ENCODE assay signal across 18 mouse cellular contexts in genomic region chr12:17054691-17055090, GRCm38 (mm10). TPM values are rescaled to one million over a fixed set of nuclear protein-coding genes. Genes with fewer than 3 reads are reported as not detected.
DNase-seq lines count a peak whose midpoint lies in the region; ATAC-seq and TF ChIP-seq lines count a peak whose summit lies in the region.
"Had no signal": no experiment of that assay in that cellular context is flagged by ENCODE, and none has a peak within 500 bp of the region (broad histone marks: within the 10 kb centered on the region; RNA-seq: fewer than 3 reads in every experiment).

No protein-coding gene starts in this region.

- no peaks in the 10 kb centered on the region for H3K27me3 ChIP-seq in heart, postnatal 0 days (ENCODE audit: control insufficient read depth, insufficient read depth, low read length)
- H3K27me3 ChIP-seq in midbrain, postnatal 0 days (ENCODE audit: insufficient read depth, low read length) = no peaks in the 10 kb centered on the region
- H3K27me3 ChIP-seq in midbrain, embryonic 13.5 days = no peaks in the 10 kb centered on the region
- H3K27me3 ChIP-seq in small intestine, adult 2 months (ENCODE audit: control insufficient read depth, insufficient read depth, low read length) = no peaks in the 10 kb centered on the region
- H3K27me3 ChIP-seq: heart, embryonic 13.5 days; hindbrain, embryonic 15.5 days; liver, embryonic 13.5 days had no signal

- TF ChIP-seq CTCF in heart, postnatal 0 days (IDR thresholded peaks at IDR 0.05; ENCODE audit: low read depth) = peak; percentile 15; the same call in 1 of the 2 replicates
- TF ChIP-seq CTCF in midbrain, postnatal 0 days (IDR thresholded peaks at IDR 0.05) = peak; percentile 54
- TF ChIP-seq CTCF in small intestine, adult 2 months (IDR thresholded peaks at IDR 0.05; ENCODE audit: extremely low read depth, insufficient read length, insufficient replicate concordance, low read depth, low read length) = peak; percentile 49; the same call in 1 of the 2 replicates

- intact Hi-C loops in heart, postnatal 25 days (cut with DNase I) = no loop called here

- TF ChIP-seq POLR2A in small intestine, adult 2 months (IDR thresholded peaks at IDR 0.05; ENCODE audit: low read depth, low read length) = no peak

- H3K4me1 ChIP-seq in heart, postnatal 0 days (ENCODE audit: control insufficient read depth, insufficient read depth) = no peaks in the 10 kb centered on the region
- no peaks in the 10 kb centered on the region for H3K4me1 ChIP-seq in midbrain, postnatal 0 days (ENCODE audit: insufficient read depth, low read length)
- H3K4me1 ChIP-seq in midbrain, embryonic 13.5 days (replicated peaks) = peaks cover 11% of the 10 kb centered on the region
- no peaks in the 10 kb centered on the region for H3K4me1 ChIP-seq in small intestine, adult 2 months (ENCODE audit: control insufficient read depth, insufficient read depth, insufficient read length, low read length)
- H3K4me1 ChIP-seq: embryonic facial prominence, embryonic 10.5 days; liver, embryonic 13.5 days had no signal

- no peak for TF ChIP-seq EP300 in heart, postnatal 0 days (IDR thresholded peaks at IDR 0.05; ENCODE audit: low read depth)

- no peak for ATAC-seq in heart, postnatal 0 days (ENCODE audit: insufficient read depth, low read depth)
- ATAC-seq in midbrain, postnatal 0 days (ENCODE audit: low FRiP score) = no peak
- ATAC-seq in midbrain, embryonic 13.5 days = no peak

- H3K9me3 ChIP-seq in heart, postnatal 0 days (replicated peaks; ENCODE audit: control insufficient read depth, low read length) = no peaks in the 10 kb centered on the region
- H3K9me3 ChIP-seq in midbrain, postnatal 0 days (ENCODE audit: low read length) = no peaks in the 10 kb centered on the region
- no peaks in the 10 kb centered on the region for H3K9me3 ChIP-seq in midbrain, embryonic 13.5 days
- H3K9me3 ChIP-seq: embryonic facial prominence, embryonic 10.5 days; heart, embryonic 13.5 days; hindbrain, embryonic 15.5 days; liver, embryonic 13.5 days had no signal

- H3K9ac ChIP-seq in heart, postnatal 0 days (replicated peaks; ENCODE audit: low read depth, low read length) = no peak overlapping the region
- no peak overlapping the region for H3K9ac ChIP-seq in midbrain, postnatal 0 days (replicated peaks; ENCODE audit: low read length, poor library complexity, severe bottlenecking)
- no peak overlapping the region for H3K9ac ChIP-seq in midbrain, embryonic 13.5 days (replicated peaks)
- H3K9ac ChIP-seq: heart, embryonic 13.5 days; hindbrain, embryonic 15.5 days; liver, embryonic 13.5 days had no signal

- no peaks in the 10 kb centered on the region for H3K36me3 ChIP-seq in heart, postnatal 0 days (replicated peaks; ENCODE audit: control insufficient read depth, insufficient read depth, low read length)
- H3K36me3 ChIP-seq in midbrain, postnatal 0 days (ENCODE audit: insufficient read depth, low read length) = no peaks in the 10 kb centered on the region
- no peaks in the 10 kb centered on the region for H3K36me3 ChIP-seq in midbrain, embryonic 13.5 days
- H3K36me3 ChIP-seq in small intestine, adult 2 months (ENCODE audit: control insufficient read depth, insufficient read depth, low read length) = no peaks in the 10 kb centered on the region
- H3K36me3 ChIP-seq: embryonic facial prominence, embryonic 10.5 days; heart, embryonic 13.5 days; hindbrain, embryonic 15.5 days; liver, embryonic 13.5 days had no signal

- no peak overlapping the region for H3K27ac ChIP-seq in heart, postnatal 0 days (ENCODE audit: low read depth)
- no peak overlapping the region for H3K27ac ChIP-seq in midbrain, postnatal 0 days (ENCODE audit: low read depth, low read length)
- no peak overlapping the region for H3K27ac ChIP-seq in midbrain, embryonic 13.5 days
- H3K27ac ChIP-seq in small intestine, adult 2 months (ENCODE audit: insufficient read depth, low read depth, low read length) = no peak overlapping the region
- H3K27ac ChIP-seq: embryonic facial prominence, embryonic 10.5 days; heart, embryonic 13.5 days; hindbrain, embryonic 15.5 days; liver, embryonic 13.5 days had no signal

- no peak overlapping the region for H3K4me3 ChIP-seq in heart, postnatal 0 days (ENCODE audit: low read depth, low read length)
- no peak overlapping the region for H3K4me3 ChIP-seq in midbrain, postnatal 0 days (ENCODE audit: low read depth, low read length)
- no peak overlapping the region for H3K4me3 ChIP-seq in midbrain, embryonic 13.5 days (replicated peaks)
- H3K4me3 ChIP-seq in small intestine, adult 2 months (ENCODE audit: low read depth, low read length) = no peak overlapping the region
- H3K4me3 ChIP-seq: embryonic facial prominence, embryonic 10.5 days; heart, embryonic 13.5 days; hindbrain, embryonic 15.5 days; liver, embryonic 13.5 days; myocyte had no signal

- DNase-seq in heart, postnatal 0 days (ENCODE audit: low spot score) = no peak
- DNase-seq in heart, postnatal 25 days (ENCODE audit: low spot score) = no peak
- no peak for DNase-seq in midbrain, postnatal 0 days (ENCODE audit: low spot score)
- DNase-seq in MEL-GATA-1-ER (ENCODE audit: extremely low read depth, low read depth) = peak; percentile 10
- DNase-seq in urinary bladder, postnatal 4 days (ENCODE audit: low spot score in 2 of 2) = no peak
- no peak for DNase-seq in cerebellum, postnatal 4 days (ENCODE audit: low spot score in 2 of 2)
- DNase-seq: adrenal gland, postnatal 10 days; cerebellum, adult 11 months; kidney, postnatal 25 days; liver, embryonic 13.5 days had no signal

- H3K4me2 ChIP-seq in heart, postnatal 0 days (ENCODE audit: low read depth, low read length) = no peak overlapping the region
- H3K4me2 ChIP-seq in midbrain, postnatal 0 days (ENCODE audit: low read depth, low read length, poor library complexity, severe bottlenecking) = no peak overlapping the region
- no peak overlapping the region for H3K4me2 ChIP-seq in midbrain, embryonic 13.5 days (replicated peaks)
- H3K4me2 ChIP-seq: heart, embryonic 13.5 days; hindbrain, embryonic 15.5 days; liver, embryonic 13.5 days had no signal

- 49% methylated on average over 4 of the region's 4 CpGs for WGBS in heart, postnatal 0 days
- 56% methylated on average over 4 of the region's 4 CpGs for WGBS in midbrain, postnatal 0 days
- 53% methylated on average over 4 of the region's 4 CpGs for WGBS in midbrain, embryonic 13.5 days
- 52% methylated on average over 4 of the region's 4 CpGs for WGBS in small intestine, adult 2 months

RNA-seq across cellular contexts. Expression of gene 2410004P03Rik, which starts 43.2 kb away (rescaled TPM):
- not detected in 2 replicates for total RNA-seq in heart, postnatal 0 days (2014; rRNA removed; ENCODE audit: low replicate concordance)
- 0.20 and 0.38 TPM in 2 replicates for polyA plus RNA-seq in heart, postnatal 0 days (2015; fragmentation: Nextera tagmentation; extraction: Ambion mirVana)
- under 1 TPM; 0.18 to 0.25 TPM for total RNA-seq in heart, postnatal 25 days (2021)
- total RNA-seq in midbrain, postnatal 0 days (2014; rRNA removed) = 7.3 and 10.1 TPM in 2 replicates
- polyA plus RNA-seq in midbrain, postnatal 0 days (2015; fragmentation: Nextera tagmentation; extraction: Ambion mirVana) = 7.1 and 10.6 TPM in 2 replicates
- polyA plus RNA-seq in midbrain, embryonic 13.5 days (2015; fragmentation: Nextera tagmentation; extraction: Ambion mirVana) = 0.82 and 1.5 TPM in 2 replicates
- polyA plus RNA-seq in small intestine, adult 2 months (2012; rRNA removed) = 0.05 and 0.06 TPM in 2 replicates
- total RNA-seq: gastrocnemius, adult 8-10 months; megakaryocyte-erythroid progenitor cell, adult 5-6 weeks had no signal
- polyA plus RNA-seq: heart, embryonic 13.5 days had no signal

RNA-seq across cellular contexts. Expression of gene Pqlc3, which starts 54.5 kb away (rescaled TPM):
- total RNA-seq in heart, postnatal 0 days (2014; rRNA removed; ENCODE audit: low replicate concordance) = 2.2 and 5.1 TPM in 2 replicates
- 2.8 and 3.5 TPM in 2 replicates for polyA plus RNA-seq in heart, postnatal 0 days (2015; fragmentation: Nextera tagmentation; extraction: Ambion mirVana)
- 1 to 10 TPM; 2.8 to 3.3 TPM for total RNA-seq in heart, postnatal 25 days (2021)
- total RNA-seq in midbrain, postnatal 0 days (2014; rRNA removed) = 0.93 and 1.3 TPM in 2 replicates
- polyA plus RNA-seq in midbrain, postnatal 0 days (2015; fragmentation: Nextera tagmentation; extraction: Ambion mirVana) = 1.6 and 2.0 TPM in 2 replicates
- polyA plus RNA-seq in midbrain, embryonic 13.5 days (2015; fragmentation: Nextera tagmentation; extraction: Ambion mirVana) = 1.6 and 2.1 TPM in 2 replicates
- 67.4 and 68.2 TPM in 2 replicates for polyA plus RNA-seq in small intestine, adult 2 months (2012; rRNA removed)

Comparison
In these comparisons a context has a peak if more than half of its experiments do, and no peak if none do; other contexts are left out.
1. RNA of gene Pqlc3, which starts 54.5 kb away (polyA plus RNA-seq): 67.4 to 68.2 TPM in small intestine, adult 2 months; 2.8 to 3.5 TPM in heart, postnatal 0 days, 1.6 to 2.1 TPM in midbrain, embryonic 13.5 days and 1.6 to 2.0 TPM in midbrain, postnatal 0 days; every median in the first group is over 10 times any median in the second.
2. Peak in every context shown above with its lines, with median percentiles within 50 percentile points of each other: CTCF ChIP-seq.